ENCODE assay signal across 17 mouse cellular contexts in the genomic region with DNA sequence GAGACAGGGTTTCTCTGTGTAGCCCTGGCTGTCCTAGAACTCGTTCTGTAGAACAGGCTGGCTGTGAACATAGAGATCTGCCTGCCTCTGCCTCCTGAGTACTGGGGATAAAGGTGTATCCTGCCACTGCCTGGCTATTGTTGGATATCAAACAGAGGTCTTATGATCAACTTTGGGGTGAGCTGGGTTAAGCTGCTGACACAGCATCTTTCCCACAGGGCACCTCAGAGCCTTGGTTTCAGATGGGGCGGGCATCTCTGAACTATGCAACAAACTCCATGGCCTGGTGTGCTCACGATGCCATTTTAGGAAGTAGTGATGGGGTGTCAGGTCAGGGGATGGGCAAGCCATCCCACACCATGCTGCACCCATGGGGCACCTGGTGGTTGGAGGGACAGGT. TPM values are rescaled to one million over a fixed set of nuclear protein-coding genes. Genes with fewer than 3 reads are reported as not detected.
DNase-seq lines count a peak whose midpoint lies in the region; TF ChIP-seq lines count a peak whose summit lies in the region.
"Had no signal": no experiment of that assay in that cellular context is flagged by ENCODE, and none has a peak within 500 bp of the region (broad histone marks: within the 10 kb centered on the region; RNA-seq: fewer than 3 reads in every experiment).

No protein-coding gene starts in this region.

- no peak overlapping the region for H3K9ac ChIP-seq in CH12.LX (ENCODE audit: insufficient read depth, low read depth)
- no peak overlapping the region for H3K9ac ChIP-seq in MEL (ENCODE audit: control insufficient read depth, low read depth, low read length, poor library complexity, severe bottlenecking)
- H3K9ac ChIP-seq: embryonic facial prominence, embryonic 12.5 days; forebrain, embryonic 13.5 days; forebrain, embryonic 15.5 days; forebrain, postnatal 0 days had no signal

- no peak for DNase-seq in layer of hippocampus, adult 2 months (ENCODE audit: low spot score in 2 of 2)
- DNase-seq in layer of hippocampus, adult 9-10 months (ENCODE audit: low spot score) = no peak
- DNase-seq in CH12.LX (ENCODE audit: extremely low read depth) = no peak
- no peak for DNase-seq in MEL (ENCODE audit: low read depth, low spot score)
- no peak for DNase-seq in lung, postnatal 36 days
- DNase-seq: adrenal gland, adult 8-10 months; adrenal gland, postnatal 36 days; B cell, adult 2 months; cerebellum, adult 9-10 months; forebrain, postnatal 0 days had no signal

- dilution Hi-C loops in CH12.LX (cut with MboI; ENCODE audit: extremely low pct_ligation_motif_present, extremely low pct_unique_long_range_greater_than_20kb, low sequenced_read_pairs) = no loop called here

- no peaks in the 10 kb centered on the region for H3K79me2 ChIP-seq in CH12.LX (replicated peaks; ENCODE audit: control insufficient read depth, extremely low read depth, insufficient read depth, poor library complexity, severe bottlenecking)
- no peaks in the 10 kb centered on the region for H3K79me2 ChIP-seq in MEL (ENCODE audit: control insufficient read depth, insufficient read depth, low read length, poor library complexity)

- H3K4me1 ChIP-seq in CH12.LX (ENCODE audit: control insufficient read depth in 1 of 2, insufficient read depth in 2 of 2) = peaks cover 4 to 7% of the 10 kb centered on the region in 2 experiments; a peak in 3 of 4 replicates
- 0 out of 4 replicates have a peak, but pooled peaks cover 0 to 2% of the 10 kb centered on the region in 2 experiments for H3K4me1 ChIP-seq in MEL (ENCODE audit: control insufficient read depth in 1 of 2, insufficient read depth in 2 of 2, low read length in 2 of 2)

- peak overlapping the region; percentile 95 for H3K27ac ChIP-seq in layer of hippocampus, adult 2 months
- no peak overlapping the region for H3K27ac ChIP-seq in CH12.LX (ENCODE audit: insufficient read depth, low read depth)
- no peak overlapping the region for H3K27ac ChIP-seq in MEL (ENCODE audit: control insufficient read depth, low read depth, low read length)
- H3K27ac ChIP-seq: embryonic facial prominence, embryonic 10.5 days; embryonic facial prominence, embryonic 12.5 days; forebrain, embryonic 13.5 days had no signal

- H3K4me3 ChIP-seq in layer of hippocampus, adult 2 months = no peak overlapping the region
- H3K4me3 ChIP-seq in CH12.LX (replicated peaks in 1 of 3; ENCODE audit: low read depth in 2 of 3, low read length in 2 of 3, poor library complexity in 1 of 3) (no peak overlapping the region), MEL (ENCODE audit: control insufficient read depth in 1 of 2, insufficient read depth in 1 of 2, low read depth in 2 of 2, low read length in 2 of 2) (no peak overlapping the region)
- H3K4me3 ChIP-seq: embryonic facial prominence, embryonic 10.5 days; embryonic facial prominence, embryonic 12.5 days; forebrain, embryonic 13.5 days; forebrain, embryonic 15.5 days had no signal

- no peak for TF ChIP-seq CTCF in layer of hippocampus, adult 2 months (conservative IDR thresholded peaks at IDR 0.05)
- TF ChIP-seq CTCF in CH12.LX (conservative IDR thresholded peaks at IDR 0.05 in 1 of 2, IDR thresholded peaks at IDR 0.05 in 1 of 2; ENCODE audit: low read depth in 2 of 2, low read length in 2 of 2) = no peak
- TF ChIP-seq CTCF in MEL (IDR thresholded peaks at IDR 0.05 in 2 of 3, conservative IDR thresholded peaks at IDR 0.05 in 1 of 3; ENCODE audit: control insufficient read depth in 1 of 3, insufficient read depth in 1 of 3, low read depth in 2 of 3, low read length in 3 of 3, poor library complexity in 1 of 3, severe bottlenecking in 1 of 3) = no peak

- H3K36me3 ChIP-seq in CH12.LX (replicated peaks in 1 of 2; ENCODE audit: control insufficient read depth in 1 of 2, insufficient read depth in 1 of 2, low read length in 1 of 2) (no peaks in the 10 kb centered on the region), MEL (ENCODE audit: control insufficient read depth in 1 of 2, insufficient read depth in 2 of 2, low read length in 2 of 2) (no peaks in the 10 kb centered on the region; a peak in 1 of 4 replicates)
- H3K36me3 ChIP-seq: embryonic facial prominence, embryonic 10.5 days; embryonic facial prominence, embryonic 12.5 days; forebrain, embryonic 15.5 days; G1E had no signal

- H3K9me3 ChIP-seq in CH12.LX (replicated peaks; ENCODE audit: low read length) = no peaks in the 10 kb centered on the region
- no peaks in the 10 kb centered on the region for H3K9me3 ChIP-seq in MEL (replicated peaks; ENCODE audit: insufficient read depth, low read length)
- H3K9me3 ChIP-seq: embryonic facial prominence, embryonic 10.5 days; embryonic facial prominence, embryonic 12.5 days; forebrain, embryonic 13.5 days; forebrain, embryonic 15.5 days had no signal

- TF ChIP-seq EP300 in CH12.LX (IDR thresholded peaks at IDR 0.05; ENCODE audit: low read length) = no peak
- TF ChIP-seq EP300 in MEL (IDR thresholded peaks at IDR 0.05; ENCODE audit: low read depth in 1 of 2, low read length in 2 of 2) = no peak

- H3K27me3 ChIP-seq in CH12.LX (replicated peaks) (peaks cover 99% of the 10 kb centered on the region), MEL (ENCODE audit: control insufficient read depth in 1 of 2, insufficient read depth in 2 of 2, low read length in 2 of 2) (peaks cover 2 to 11% of the 10 kb centered on the region in 2 experiments; a peak in 3 of 4 replicates)
- H3K27me3 ChIP-seq: forebrain, embryonic 15.5 days had no signal

- in situ Hi-C loops in CH12.LX (cut with MboI; ENCODE audit: low pct_ligation_motif_present, low pct_unique_long_range_greater_than_20kb, low sequenced_read_pairs) = no loop called here

- TF ChIP-seq RAD21 in CH12.LX (IDR thresholded peaks at IDR 0.05; ENCODE audit: low read depth, low read length) (no peak), MEL (IDR thresholded peaks at IDR 0.05; ENCODE audit: low read depth, low read length) (no peak)

- no peak for TF ChIP-seq POLR2A in CH12.LX (IDR thresholded peaks at IDR 0.05; ENCODE audit: low read depth, low read length)
- TF ChIP-seq POLR2A in MEL (IDR thresholded peaks at IDR 0.05; ENCODE audit: control insufficient read depth in 1 of 2, insufficient read depth in 1 of 2, low read depth in 1 of 2, low read length in 2 of 2, poor library complexity in 1 of 2) = no peak

- no peak overlapping the region for H3K4me2 ChIP-seq in CH12.LX (ENCODE audit: insufficient read depth, low read depth, poor library complexity, severe bottlenecking)
- H3K4me2 ChIP-seq: embryonic facial prominence, embryonic 12.5 days; forebrain, embryonic 13.5 days; forebrain, embryonic 15.5 days had no signal

TF ChIP-seq in CH12.LX, 34 proteins besides CTCF, POLR2A, EP300 and RAD21:
- TF ChIP-seq ELF1 (IDR thresholded peaks at IDR 0.05; ENCODE audit: low read depth, low read length) (no peak), JUN (IDR thresholded peaks at IDR 0.05; ENCODE audit: insufficient read depth, low read depth, low read length) (no peak), MAFK (IDR thresholded peaks at IDR 0.05; ENCODE audit: insufficient replicate concordance, low read length) (peak; percentile 58; the same call in 1 of the 2 replicates), CHD1 (IDR thresholded peaks at IDR 0.05; ENCODE audit: low read depth, low read length) (no peak), NRF1 (IDR thresholded peaks at IDR 0.05; ENCODE audit: low read depth, low read length) (no peak), BHLHE40 (IDR thresholded peaks at IDR 0.05; ENCODE audit: low read depth, low read length) (no peak), USF1 (IDR thresholded peaks at IDR 0.05; ENCODE audit: low read depth, low read length) (no peak), POLR2AphosphoS2 (IDR thresholded peaks at IDR 0.05; ENCODE audit: low read depth, low read length) (no peak)
TF ChIP-seq in CH12.LX: peak in this region for 1.

TF ChIP-seq in MEL, 35 proteins besides CTCF, POLR2A, EP300 and RAD21:
- TF ChIP-seq MAFK (IDR thresholded peaks at IDR 0.05; ENCODE audit: borderline replicate concordance, low read depth, low read length) (peak; percentile 20; the same call in 1 of the 2 replicates), MEF2A (IDR thresholded peaks at IDR 0.05; ENCODE audit: extremely low read depth, insufficient replicate concordance, low read depth, low read length, poor library complexity, severe bottlenecking) (no peak), GATA1 (IDR thresholded peaks at IDR 0.05; ENCODE audit: low read depth, low read length) (no peak)

RNA-seq across cellular contexts. Expression of a gene that starts 5.1 kb away (rescaled TPM):
- total RNA-seq in layer of hippocampus, adult 2 months (2021) = 100 to 1,000 TPM; 106 to 111 TPM
- total RNA-seq in CH12.LX (2012; rRNA removed) (not detected in 2 replicates), CH12.LX (2014; rRNA removed) (not detected in 2 replicates), MEL (2012; rRNA removed) (0.10 TPM in 1 of 2 replicates, not detected in the other)
- polyA plus RNA-seq in CH12.LX (2012; ENCODE audit: insufficient read length, low read depth) (not detected in 2 replicates), MEL (2012; ENCODE audit: insufficient read depth in 1 of 2, insufficient read length in 2 of 2, low read depth in 1 of 2, low replicate concordance in 2 of 2, missing spikeins in 1 of 2) (under 1 TPM in 1 of 2 experiments, not detected in 1; 0.04 TPM)
- polyA plus RNA-seq: activated CD4-positive, CD25-positive, alpha-beta regulatory T cell, adult 4 months; CD4-positive, CD25-positive, alpha-beta regulatory T cell, adult 4 months; G1E had no signal

RNA-seq across cellular contexts. Expression of a gene that starts 42.6 kb away (rescaled TPM):
- 10 to 100 TPM; 45.1 to 48.2 TPM for total RNA-seq in layer of hippocampus, adult 2 months (2021)
- total RNA-seq in CH12.LX (2012; rRNA removed) (13.0 and 17.0 TPM in 2 replicates), CH12.LX (2014; rRNA removed) (1.3 and 2.1 TPM in 2 replicates), MEL (2012; rRNA removed) (40.2 and 43.3 TPM in 2 replicates)
- polyA plus RNA-seq in CH12.LX (2012; ENCODE audit: insufficient read length, low read depth) (1.4 and 1.7 TPM in 2 replicates), MEL (2012; ENCODE audit: insufficient read depth in 1 of 2, insufficient read length in 2 of 2, low read depth in 1 of 2, low replicate concordance in 2 of 2, missing spikeins in 1 of 2) (10 to 100 TPM in 1 of 2 experiments, not detected in 1; 53.6 TPM)

Comparison
In these comparisons a context has a peak if more than half of its experiments do, and no peak if none do; other contexts are left out.
1. RNA of a gene that starts 5.1 kb away (total RNA-seq): 106 to 111 TPM in layer of hippocampus, adult 2 months; not detected in CH12.LX and 0.10 TPM in MEL; every median in the first group is over 10 times any median in the second.